Mouse (Mus musculus): Measurements from ENCODE around the gene Asic2. TPM values are rescaled to one million over a fixed set of nuclear protein-coding genes. Genes with fewer than 3 reads are reported as not detected.

Gene Asic2
- total and polyA plus RNA-seq, 3 experiments, result not detected

- DNase-seq (ENCODE audit: low read depth, low spot score), result no peak
- Histone ChIP-seq H3K9me3 (replicated peaks; ENCODE audit: insufficient read depth, low read length) (no peaks in the 10 kb centered on the region), H3K36me3 (ENCODE audit: control insufficient read depth in 1 of 2, insufficient read depth in 2 of 2, low read length in 2 of 2) (no peaks in the 10 kb centered on the region), H3K27ac (ENCODE audit: control insufficient read depth, low read depth, low read length) (no peak overlapping the region), H3K79me2 (ENCODE audit: control insufficient read depth, insufficient read depth, low read length, poor library complexity) (no peaks in the 10 kb centered on the region), H3K4me3 (ENCODE audit: control insufficient read depth in 1 of 2, insufficient read depth in 1 of 2, low read depth in 2 of 2, low read length in 2 of 2) (no peak overlapping the region), H3K4me1 (ENCODE audit: control insufficient read depth in 1 of 2, insufficient read depth in 2 of 2, low read length in 2 of 2) (no peaks in the 10 kb centered on the region), H3K9ac (ENCODE audit: control insufficient read depth, low read depth, low read length, poor library complexity, severe bottlenecking) (no peak overlapping the region), H3K27me3 (ENCODE audit: control insufficient read depth in 1 of 2, insufficient read depth in 2 of 2, low read length in 2 of 2) (no peaks in the 10 kb centered on the region)
- TF ChIP-seq USF2 (IDR thresholded peaks at IDR 0.05; ENCODE audit: borderline replicate concordance in 1 of 2, insufficient read depth in 1 of 2, low read depth in 1 of 2, low read length in 2 of 2), result no peak
- TF ChIP-seq SMC3 (IDR thresholded peaks at IDR 0.05; ENCODE audit: low read depth, low read length), result no peak
- no peak for TF ChIP-seq NRF1 (IDR thresholded peaks at IDR 0.05; ENCODE audit: insufficient read depth, low read depth, low read length, poor library complexity, severe bottlenecking)
- no peak for TF ChIP-seq SIN3A (IDR thresholded peaks at IDR 0.05; ENCODE audit: low read length)
- TF ChIP-seq MAX (IDR thresholded peaks at IDR 0.05; ENCODE audit: low read length), result no peak
- no peak for TF ChIP-seq MEF2A (IDR thresholded peaks at IDR 0.05; ENCODE audit: extremely low read depth, insufficient replicate concordance, low read depth, low read length, poor library complexity, severe bottlenecking)
- no peak for TF ChIP-seq NELFE (IDR thresholded peaks at IDR 0.05; ENCODE audit: low read depth, low read length)
- no peak for TF ChIP-seq ZKSCAN1 (IDR thresholded peaks at IDR 0.05; ENCODE audit: low read depth, low read length)
- no peak for TF ChIP-seq RCOR1 (IDR thresholded peaks at IDR 0.05; ENCODE audit: low read depth, low read length)
- TF ChIP-seq POLR2A (IDR thresholded peaks at IDR 0.05; ENCODE audit: control insufficient read depth in 1 of 2, insufficient read depth in 1 of 2, low read depth in 1 of 2, low read length in 2 of 2, poor library complexity in 1 of 2), result no peak
- TF ChIP-seq TBP (IDR thresholded peaks at IDR 0.05; ENCODE audit: low read depth, low read length), result no peak
- TF ChIP-seq ETS1 (IDR thresholded peaks at IDR 0.05; ENCODE audit: low read depth, low read length), result no peak
- no peak for TF ChIP-seq GABPA (IDR thresholded peaks at IDR 0.05; ENCODE audit: low read depth, low read length)
- no peak for TF ChIP-seq JUND (IDR thresholded peaks at IDR 0.05; ENCODE audit: low read depth, low read length)
- no peak for TF ChIP-seq KAT2A (conservative IDR thresholded peaks at IDR 0.05; ENCODE audit: low read depth, low read length)
- no peak for TF ChIP-seq CHD2 (IDR thresholded peaks at IDR 0.05; ENCODE audit: low read length)
- no peak for TF ChIP-seq ZMIZ1 (IDR thresholded peaks at IDR 0.05; ENCODE audit: low read depth, low read length)
- TF ChIP-seq CHD1 (IDR thresholded peaks at IDR 0.05; ENCODE audit: low read depth, low read length), result no peak
- TF ChIP-seq RAD21 (IDR thresholded peaks at IDR 0.05; ENCODE audit: low read depth, low read length), result no peak
These were observed 876.1 kb downstream of the Asic2 start for GRCm38 (mm10) chr11:81092161-81092560.

- H3K4me1 ChIP-seq (ENCODE audit: control insufficient read depth in 1 of 2, insufficient read depth in 2 of 2, low read length in 2 of 2), result no peaks in the 10 kb centered on the region
- H3K27me3 ChIP-seq (ENCODE audit: control insufficient read depth in 1 of 2, insufficient read depth in 2 of 2, low read length in 2 of 2), result no peaks in the 10 kb centered on the region
- no peak overlapping the region for H3K4me3 ChIP-seq (ENCODE audit: control insufficient read depth in 1 of 2, insufficient read depth in 1 of 2, low read depth in 2 of 2, low read length in 2 of 2)
- H3K79me2 ChIP-seq (ENCODE audit: control insufficient read depth, insufficient read depth, low read length, poor library complexity), result no peaks in the 10 kb centered on the region
- H3K9me3 ChIP-seq (replicated peaks; ENCODE audit: insufficient read depth, low read length), result no peaks in the 10 kb centered on the region
- no peak overlapping the region for H3K27ac ChIP-seq (ENCODE audit: control insufficient read depth, low read depth, low read length)
- no peaks in the 10 kb centered on the region for H3K36me3 ChIP-seq (ENCODE audit: control insufficient read depth in 1 of 2, insufficient read depth in 2 of 2, low read length in 2 of 2)
- no peak for TF ChIP-seq GATA1 (IDR thresholded peaks at IDR 0.05; ENCODE audit: low read depth, low read length)
- TF ChIP-seq SMC3 (IDR thresholded peaks at IDR 0.05; ENCODE audit: low read depth, low read length), result no peak
- no peak for TF ChIP-seq KAT2A (conservative IDR thresholded peaks at IDR 0.05; ENCODE audit: low read depth, low read length)
- no peak for TF ChIP-seq GABPA (IDR thresholded peaks at IDR 0.05; ENCODE audit: low read depth, low read length)
- no peak for TF ChIP-seq ZNF384 (IDR thresholded peaks at IDR 0.05; ENCODE audit: low read depth, low read length)
- no peak for TF ChIP-seq MEF2A (IDR thresholded peaks at IDR 0.05; ENCODE audit: extremely low read depth, insufficient replicate concordance, low read depth, low read length, poor library complexity, severe bottlenecking)
- no peak for TF ChIP-seq TCF12 (IDR thresholded peaks at IDR 0.05; ENCODE audit: low read depth, low read length)
- TF ChIP-seq MYC (IDR thresholded peaks at IDR 0.05; ENCODE audit: low read depth, low read length), result no peak
- TF ChIP-seq ZC3H11A (IDR thresholded peaks at IDR 0.05; ENCODE audit: low read depth, low read length), result no peak
- no peak for TF ChIP-seq ELF1 (IDR thresholded peaks at IDR 0.05; ENCODE audit: low read depth, low read length)
- no peak for TF ChIP-seq MYB (IDR thresholded peaks at IDR 0.05; ENCODE audit: low read depth, low read length)
- no peak for TF ChIP-seq USF2 (IDR thresholded peaks at IDR 0.05; ENCODE audit: borderline replicate concordance in 1 of 2, insufficient read depth in 1 of 2, low read depth in 1 of 2, low read length in 2 of 2)
- TF ChIP-seq MAFK (IDR thresholded peaks at IDR 0.05; ENCODE audit: borderline replicate concordance, low read depth, low read length), result no peak
- TF ChIP-seq TAL1 (IDR thresholded peaks at IDR 0.05; ENCODE audit: low read length), result no peak
- TF ChIP-seq UBTF (IDR thresholded peaks at IDR 0.05; ENCODE audit: borderline replicate concordance, insufficient read depth, low read depth, low read length), result no peak
- TF ChIP-seq POLR2AphosphoS5 (IDR thresholded peaks at IDR 0.05; ENCODE audit: borderline replicate concordance, low read depth, low read length), result no peak
- no peak for TF ChIP-seq MAX (IDR thresholded peaks at IDR 0.05; ENCODE audit: low read length)
- H3K9ac ChIP-seq (ENCODE audit: control insufficient read depth, low read depth, low read length, poor library complexity, severe bottlenecking), result no peak overlapping the region
- no peak for DNase-seq (ENCODE audit: low read depth, low spot score)
These were observed 884.4 kb downstream of the Asic2 start for GRCm38 (mm10) chr11:81083822-81084221.
